Mouse (Mus musculus): Measurements from ENCODE around the gene F2rl2.
A peak's percentile ranks its signal among the peaks of the same experiment; 100 is the strongest.

- TF ChIP-seq CTCF (IDR thresholded peaks at IDR 0.05; ENCODE audit: low read depth) = no peak
- TF ChIP-seq EP300 (IDR thresholded peaks at IDR 0.05; ENCODE audit: low read depth) = peak; percentile 89
Observed at GRCm38 (mm10) chr13:95657171-95657570, 39.5 kb upstream of the F2rl2 start.

All from liver, postnatal 0 days (tissue).